Mouse (Mus musculus): Measurements from ENCODE around the gene Wrap53. TPM values are rescaled to one million over a fixed set of nuclear protein-coding genes. Genes with fewer than 3 reads are reported as not detected.

The Wrap53 gene
- total RNA-seq, 2 experiments from 2014 or later = 6.3 to 7.6 TPM

- intact Hi-C loops (cut with DNase I) = no loop called here
- peak in 1 of 2 experiments; percentile 79 for DNase-seq (ENCODE audit: extremely low spot score in 1 of 2, low spot score in 2 of 2)
Observed at GRCm38 (mm10) chr11:69604795-69605664, 25.0 kb upstream of the Wrap53 start.

GRCm38 (mm10) chr11:69604347-69604746, 24.3 kb upstream of the Wrap53 start:
- DNase-seq (ENCODE audit: extremely low spot score in 1 of 2, low spot score in 2 of 2) = no peak
- intact Hi-C loops (cut with DNase I) = no loop called here

- no peak for DNase-seq (ENCODE audit: extremely low spot score in 1 of 2, low spot score in 2 of 2)
- intact Hi-C loops (cut with DNase I) = no loop called here
Observed at GRCm38 (mm10) chr11:69603516-69603915, 23.5 kb upstream of the Wrap53 start.

GRCm38 (mm10) chr11:69601768-69602167, 21.7 kb upstream of the Wrap53 start:
- no peak for DNase-seq (ENCODE audit: extremely low spot score in 1 of 2, low spot score in 2 of 2)

GRCm38 (mm10) chr11:69600098-69600497, 20.0 kb upstream of the Wrap53 start:
- intact Hi-C loops (cut with DNase I) = no loop called here
- DNase-seq (ENCODE audit: extremely low spot score in 1 of 2, low spot score in 2 of 2) = peak; percentile 77 to 90

More at GRCm38 (mm10) chr11:69601768-69602167, 21.7 kb upstream of the Wrap53 start:
- intact Hi-C loops (cut with DNase I) = no loop called here

DNA sequence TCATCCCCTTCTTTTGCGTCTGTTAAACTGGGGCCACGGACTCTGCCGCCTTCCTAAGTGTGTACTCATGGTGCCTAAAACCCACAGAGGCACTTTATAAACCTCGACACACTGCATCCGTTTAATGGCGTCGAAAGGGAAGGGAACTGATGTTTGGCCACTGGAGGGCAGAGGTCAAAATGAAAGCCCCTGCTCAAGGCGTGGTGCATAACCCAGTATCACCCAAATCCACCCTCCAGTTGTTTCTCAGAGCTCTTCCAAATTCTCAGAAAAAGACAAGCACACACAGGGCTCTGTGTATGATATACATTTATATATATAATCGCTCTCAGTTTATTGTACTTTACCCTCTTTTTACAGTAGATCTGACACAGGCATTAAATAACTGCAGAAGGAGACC, 19.4 kb upstream of the Wrap53 start:
- intact Hi-C loops (cut with DNase I) = no loop called here
- no peak for DNase-seq (ENCODE audit: extremely low spot score in 1 of 2, low spot score in 2 of 2)

GRCm38 (mm10) chr11:69594853-69595252, 14.8 kb upstream of the Wrap53 start:
- intact Hi-C loops (cut with DNase I) = no loop called here

GRCm38 (mm10) chr11:69592799-69593198, 12.7 kb upstream of the Wrap53 start:
- intact Hi-C loops (cut with DNase I) = no loop called here
- no peak for DNase-seq (ENCODE audit: extremely low spot score in 1 of 2, low spot score in 2 of 2)

More at GRCm38 (mm10) chr11:69594853-69595252, 14.8 kb upstream of the Wrap53 start:
- DNase-seq (ENCODE audit: extremely low spot score in 1 of 2, low spot score in 2 of 2) = no peak

DNA sequence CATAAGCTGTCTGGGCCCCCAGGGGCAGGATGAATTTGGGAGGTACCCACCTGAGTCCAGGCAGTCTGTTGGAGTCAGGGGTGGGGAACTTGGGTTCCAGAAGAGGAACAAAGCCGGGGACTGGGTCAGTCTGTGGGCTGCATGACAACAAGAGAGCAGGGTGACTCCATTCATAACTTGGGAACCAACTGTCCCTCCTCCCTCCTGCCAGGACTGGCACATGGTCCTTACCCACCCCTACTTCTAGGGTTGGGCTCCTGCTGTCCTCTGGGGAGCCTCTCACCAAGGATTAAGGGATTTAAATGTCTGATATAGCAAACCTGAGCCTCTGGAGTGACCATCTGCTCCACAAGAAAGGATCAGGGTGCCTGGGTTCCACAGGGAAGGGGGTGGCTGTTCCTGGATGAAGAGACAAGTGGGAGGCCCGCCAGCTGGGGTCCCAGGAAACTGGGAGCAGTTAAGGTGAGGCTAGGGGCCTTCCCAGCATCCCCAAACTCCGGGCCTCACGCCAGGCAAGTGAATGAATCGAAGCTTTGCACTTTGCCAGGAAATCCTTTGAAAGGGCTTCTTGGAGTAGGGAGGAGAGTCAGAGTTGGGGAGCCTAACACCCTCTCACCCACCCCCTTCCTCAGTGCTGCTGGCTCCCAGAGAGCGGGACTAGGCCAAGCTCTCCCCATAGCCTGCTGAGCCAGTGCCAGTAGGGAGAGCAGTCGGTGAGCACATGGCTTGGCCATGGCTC, 12.0 kb upstream of the Wrap53 start:
- peak; percentile 85 for DNase-seq (ENCODE audit: extremely low spot score in 1 of 2, low spot score in 2 of 2)
- intact Hi-C loops (cut with DNase I) = no loop called here

- DNase-seq (ENCODE audit: extremely low spot score in 1 of 2, low spot score in 2 of 2) = no peak
- intact Hi-C loops (cut with DNase I) = no loop called here
Observed at GRCm38 (mm10) chr11:69591424-69591823, 11.4 kb upstream of the Wrap53 start.

DNA sequence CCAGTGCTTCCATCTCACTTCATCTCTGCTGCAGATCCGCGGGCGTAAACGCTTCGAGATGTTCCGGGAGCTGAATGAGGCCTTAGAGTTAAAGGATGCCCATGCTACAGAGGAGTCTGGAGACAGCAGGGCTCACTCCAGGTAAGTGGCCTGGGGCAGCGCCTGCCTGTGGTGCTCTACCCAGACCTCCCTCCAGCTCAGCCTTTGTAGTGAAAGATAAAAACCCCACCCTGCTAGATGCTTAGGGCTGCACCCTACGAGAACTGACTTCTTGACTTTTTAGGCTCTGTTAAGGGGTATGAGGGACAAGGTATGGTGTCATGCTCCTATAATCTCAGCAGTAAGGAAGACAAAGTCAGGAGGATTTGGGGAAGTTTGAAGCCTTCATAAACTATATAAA, 10.6 kb upstream of the Wrap53 start:
- DNase-seq (ENCODE audit: extremely low spot score in 1 of 2, low spot score in 2 of 2) = no peak
- intact Hi-C loops (cut with DNase I) = no loop called here

GRCm38 (mm10) chr11:69589207-69589834, 9.3 kb upstream of the Wrap53 start:
- intact Hi-C loops (cut with DNase I) = no loop called here
- DNase-seq (ENCODE audit: extremely low spot score in 1 of 2, low spot score in 2 of 2) = no peak

GRCm38 (mm10) chr11:69585718-69586325, 5.8 kb upstream of the Wrap53 start:
- intact Hi-C loops (cut with DNase I) = no loop called here
- DNase-seq (ENCODE audit: extremely low spot score in 1 of 2, low spot score in 2 of 2) = no peak

DNA sequence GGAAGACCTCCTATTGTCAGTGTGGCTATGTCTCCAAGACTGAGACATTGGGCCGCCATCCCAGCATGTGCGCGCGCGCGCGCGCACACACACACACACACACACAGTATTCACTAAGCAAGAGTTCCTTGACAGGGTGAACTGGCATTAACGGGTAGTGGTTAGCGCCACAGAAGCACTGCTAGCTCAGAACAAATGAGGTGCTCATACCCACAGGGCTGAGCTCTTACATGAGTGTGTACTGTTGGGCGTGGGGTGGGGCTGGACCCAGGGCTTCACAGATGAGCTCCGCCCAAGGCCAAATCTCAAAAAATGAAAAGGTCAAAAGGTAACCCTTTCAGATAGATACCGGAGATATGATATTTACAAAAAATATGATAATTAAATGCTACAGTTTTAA, 4.9 kb upstream of the Wrap53 start:
- intact Hi-C loops (cut with DNase I) = no loop called here
- DNase-seq (ENCODE audit: extremely low spot score in 1 of 2, low spot score in 2 of 2) = no peak

DNA sequence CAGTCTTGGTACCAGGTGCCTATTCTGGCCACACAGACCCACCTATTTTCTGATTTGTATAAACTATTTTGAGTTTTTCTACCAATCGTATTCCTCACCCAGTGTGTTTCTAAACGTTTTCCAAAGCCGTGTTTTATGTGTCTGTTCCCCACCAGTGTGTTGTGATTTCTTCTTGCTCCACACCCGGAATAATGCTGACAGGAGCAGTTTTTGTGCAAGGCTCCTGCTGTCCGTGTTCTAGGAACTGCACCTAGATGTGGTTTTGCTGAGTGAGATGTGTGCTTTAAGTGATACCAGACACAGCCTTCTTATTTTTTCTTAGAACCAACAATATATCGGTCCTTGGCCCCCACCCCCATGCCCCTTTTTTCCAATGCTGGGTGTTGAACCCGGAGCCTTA, 4.0 kb upstream of the Wrap53 start:
- intact Hi-C loops (cut with DNase I) = no loop called here

GRCm38 (mm10) chr11:69582230-69582805, 2.3 kb upstream of the Wrap53 start:
- DNase-seq (ENCODE audit: extremely low spot score in 1 of 2, low spot score in 2 of 2) = no peak
- intact Hi-C loops (cut with DNase I) = no loop called here

More for the DNA sequence above, 4.0 kb upstream of the Wrap53 start:
- DNase-seq (ENCODE audit: extremely low spot score in 1 of 2, low spot score in 2 of 2) = no peak

DNA sequence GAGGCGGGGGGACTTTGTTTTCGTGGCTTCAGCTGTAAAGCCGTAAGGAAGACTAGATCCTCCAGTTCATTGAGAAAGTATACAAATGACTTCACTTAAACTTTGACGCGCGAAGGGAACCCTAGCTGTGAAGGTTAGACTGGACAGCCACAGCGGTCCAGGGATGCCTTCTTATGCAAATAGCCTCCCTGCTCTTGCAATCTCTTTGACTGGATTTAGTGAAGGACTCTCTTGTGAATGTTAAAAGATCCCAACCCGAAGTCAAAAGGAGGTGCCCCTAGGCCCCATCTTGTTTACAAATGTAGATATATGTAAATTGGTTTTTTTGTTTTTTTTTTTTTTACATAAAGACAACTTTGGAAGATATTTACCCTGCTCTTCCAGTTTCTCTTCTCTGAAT, 1.8 kb upstream of the Wrap53 start:
- intact Hi-C loops (cut with DNase I) = no loop called here
- no peak for DNase-seq (ENCODE audit: extremely low spot score in 1 of 2, low spot score in 2 of 2)

GRCm38 (mm10) chr11:69581147-69581688, 1.2 kb upstream of the Wrap53 start:
- intact Hi-C loops (cut with DNase I) = no loop called here

More at GRCm38 (mm10) chr11:69581147-69581688, 1.2 kb upstream of the Wrap53 start:
- peak; percentile 86 to 96 for DNase-seq (ENCODE audit: extremely low spot score in 1 of 2, low spot score in 2 of 2)
